Mouse (Mus musculus) erythroblast, embryonic 14.5 days (primary cell): ENCODE data around the gene Ercc5.

Source experiments
- GATA1 ChIP-seq: IDR thresholded peaks from 2 replicates; pipeline ENCODE4 v1.6.1; 2012; ENCODE audit warnings: low read length, inconsistent platforms, mixed read lengths
- TAL1 ChIP-seq: IDR thresholded peaks from 3 replicates; pipeline ENCODE4 v1.6.1; 2012; ENCODE audit warnings: low read length, inconsistent platforms, mixed read lengths

GRCm38 (mm10) chr1:44161818-44162217, 14.3 kb downstream of the Ercc5 start:
- TF ChIP-seq GATA1 = no peak
- no peak for TF ChIP-seq TAL1
